Mouse (Mus musculus) embryonic fibroblast, embryonic 13.5 days (primary cell): ENCODE data around the gene Aar2. TPM values are rescaled to one million over a fixed set of nuclear protein-coding genes. Genes with fewer than 3 reads are reported as not detected.

Experiments used
- H3K27ac ChIP-seq: 2 replicates; pipeline ENCODE4 v1.5.1; 2012; ENCODE audit warnings: low read length, control low read depth, inconsistent platforms; ENCODE audit not compliant: insufficient read depth
- H3K4me1 ChIP-seq: 2 replicates; pipeline ENCODE4 v1.6.1; 2011; ENCODE audit warnings: low read length; ENCODE audit not compliant: control insufficient read depth, insufficient read depth
- H3K4me3 ChIP-seq: 2 replicates; pipeline ENCODE4 v1.5.1; 2011; ENCODE audit warnings: mild to moderate bottlenecking, control low read depth, low read length; ENCODE audit not compliant: insufficient read depth
- CTCF ChIP-seq: IDR thresholded peaks from 2 replicates; pipeline ENCODE4 v1.5.1; 2011; ENCODE audit warnings: mild to moderate bottlenecking, control low read depth, low read length, moderate library complexity, borderline replicate concordance; ENCODE audit not compliant: insufficient read depth
- POLR2A ChIP-seq: IDR thresholded peaks from 2 replicates; pipeline ENCODE4 v1.6.1; 2011; ENCODE audit warnings: low read depth, mild to moderate bottlenecking, control low read depth, low read length, moderate library complexity
- polyA plus RNA-seq: library from polyadenylated mRNA; stranded (reverse); fragments of >200 nt; gene quantifications from 2 replicates; pipeline ENCODE4 v1.2.4, GENCODE M21; 2011; ENCODE audit warnings: low read depth; ENCODE audit not compliant: missing spikeins, insufficient read length

Gene Aar2
- polyA plus RNA-seq, 1 experiment = 14.1 TPM

DNA sequence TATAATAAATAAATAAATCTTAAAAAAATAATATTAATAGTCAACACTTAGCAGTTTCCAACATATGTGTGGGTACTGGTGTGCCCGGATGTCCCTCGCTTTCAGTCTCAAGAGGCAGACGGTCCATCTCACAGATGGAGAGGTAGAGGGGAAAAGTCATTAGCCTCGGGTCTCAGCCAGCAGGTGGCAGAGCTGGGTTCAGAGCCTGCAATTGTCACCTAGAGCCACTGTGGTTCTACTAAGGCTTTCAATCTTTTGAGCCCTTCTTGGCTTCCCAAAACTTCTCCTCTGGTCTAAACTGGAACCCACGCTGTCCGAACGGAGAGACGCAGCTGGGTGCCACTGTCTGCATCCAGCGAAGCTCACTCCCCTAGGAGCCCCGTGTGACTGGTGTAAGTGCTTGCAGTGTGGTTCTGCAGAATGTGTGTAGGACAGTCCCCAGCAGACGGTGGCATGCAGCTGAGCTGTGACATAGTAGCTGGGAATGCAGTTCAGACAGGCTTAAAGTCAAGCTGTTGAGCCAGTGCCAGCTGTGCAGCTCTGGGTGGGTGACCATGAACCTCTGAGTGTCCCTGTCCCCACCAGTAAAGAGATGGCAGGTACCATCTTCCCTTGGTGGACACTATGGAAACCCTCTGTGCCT is 36.9 kb downstream of the Aar2 start:
- TF ChIP-seq POLR2A (no peak), CTCF (no peak)
- no peak overlapping the region for H3K4me3 ChIP-seq

DNA sequence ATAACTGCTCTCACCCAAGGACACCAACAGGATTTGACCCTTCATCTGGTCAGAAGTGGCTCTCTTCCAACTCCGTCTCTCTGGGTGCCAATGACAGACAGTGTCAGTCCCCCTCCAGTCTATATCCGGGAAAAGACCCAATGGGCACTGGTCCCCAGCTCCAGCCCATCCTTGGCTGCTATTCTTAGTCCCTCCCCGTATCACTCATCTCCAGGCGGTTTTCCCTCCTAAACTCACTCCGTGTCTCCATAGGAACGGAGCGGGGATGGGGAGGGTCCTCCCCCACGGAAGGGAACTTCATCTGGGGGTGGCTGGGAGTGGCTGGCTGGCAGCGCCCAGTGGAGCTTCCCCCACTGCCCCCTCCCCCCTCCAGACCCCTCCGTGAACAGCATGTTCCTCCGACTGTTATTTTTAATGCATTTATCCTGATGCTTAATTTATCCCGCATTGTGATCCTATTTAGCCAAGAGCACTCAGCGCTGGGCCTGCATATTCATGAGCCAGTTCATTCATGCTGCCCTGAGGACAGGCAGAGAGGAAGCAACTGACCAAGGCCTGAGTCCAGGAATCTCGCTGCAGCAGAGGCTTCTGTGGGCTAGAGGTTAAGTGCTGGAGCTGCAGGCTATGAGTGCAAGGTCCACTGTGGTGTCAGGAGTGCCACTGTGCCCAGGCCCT is 37.5 kb downstream of the Aar2 start:
- TF ChIP-seq CTCF (no peak), POLR2A (no peak)
- Histone ChIP-seq H3K4me1 (no peaks in the 10 kb centered on the region), H3K4me3 (no peak overlapping the region), H3K27ac (no peak overlapping the region)

More for the DNA sequence above, 36.9 kb downstream of the Aar2 start:
- H3K4me1 ChIP-seq = no peaks in the 10 kb centered on the region
- no peak overlapping the region for H3K27ac ChIP-seq

DNA sequence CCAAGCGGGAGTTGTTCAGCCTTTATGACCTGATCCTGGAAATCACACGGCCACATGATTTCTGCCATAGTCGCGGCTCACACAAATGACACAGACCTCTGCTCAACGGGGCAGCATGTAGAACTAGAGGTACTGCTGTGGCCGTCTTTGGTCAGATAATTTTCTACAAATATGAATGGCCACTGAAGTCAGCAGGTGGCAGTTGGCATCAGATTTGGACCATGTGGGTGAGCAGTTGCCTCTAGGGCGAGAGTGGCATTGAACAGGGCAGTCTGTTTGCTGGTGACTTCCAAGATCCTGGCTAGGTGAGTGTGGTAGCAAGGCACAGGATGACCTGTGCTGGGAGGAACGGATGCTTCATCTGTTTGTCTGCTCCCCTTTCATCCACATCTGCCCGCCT is 42.1 kb downstream of the Aar2 start:
- H3K4me1 ChIP-seq = no peaks in the 10 kb centered on the region

DNA sequence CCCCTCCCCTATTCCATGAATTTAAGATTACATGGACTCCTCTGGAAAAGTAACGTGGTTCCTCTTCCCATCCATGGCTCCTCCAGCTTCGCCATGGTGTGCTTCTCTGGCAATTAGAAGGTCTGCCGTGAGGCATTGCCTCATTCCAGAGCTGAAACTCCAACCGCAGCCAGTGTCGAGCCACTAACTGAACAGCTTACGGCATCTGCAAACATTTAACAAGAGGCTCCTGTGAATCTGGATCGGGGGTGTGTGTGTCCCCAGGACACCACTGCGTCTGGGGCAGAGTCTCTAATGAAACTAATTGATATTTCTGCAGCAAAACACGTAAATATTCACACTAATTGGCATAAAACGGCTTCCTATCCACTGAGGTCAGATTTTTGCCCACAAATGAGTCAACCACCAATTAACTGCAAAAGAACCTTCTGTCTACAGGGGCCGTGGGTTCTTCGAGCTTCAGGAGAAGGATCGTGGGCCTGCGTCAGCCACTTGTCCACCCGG is 47.7 kb downstream of the Aar2 start:
- TF ChIP-seq POLR2A = no peak
- no peak for TF ChIP-seq CTCF
- Histone ChIP-seq H3K4me1 (no peaks in the 10 kb centered on the region), H3K4me3 (no peak overlapping the region), H3K27ac (no peak overlapping the region)

More for the DNA sequence above, 42.1 kb downstream of the Aar2 start:
- Histone ChIP-seq H3K4me3 (no peak overlapping the region), H3K27ac (no peak overlapping the region)
- TF ChIP-seq CTCF (no peak), POLR2A (no peak)

DNA sequence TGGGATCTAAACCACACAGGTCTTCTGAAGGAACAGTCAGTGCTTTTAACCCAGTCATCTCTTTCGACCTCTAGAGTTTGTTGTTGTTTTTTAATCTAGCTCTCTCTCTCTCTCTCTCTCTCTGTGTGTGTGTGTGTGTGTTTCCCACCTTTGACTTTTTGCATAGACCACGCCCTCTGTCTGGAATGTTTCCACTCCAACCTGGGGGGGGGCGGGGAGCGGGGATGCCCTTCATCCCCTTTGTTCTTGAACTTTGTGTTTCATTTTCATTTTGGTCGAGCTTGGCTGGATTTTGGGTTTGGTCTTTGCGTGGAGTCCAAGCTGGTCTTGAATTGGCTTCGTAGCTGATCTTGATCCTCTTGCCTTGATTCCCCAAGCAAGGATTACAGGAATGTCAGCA is 55.2 kb downstream of the Aar2 start:
- no peaks in the 10 kb centered on the region for H3K4me1 ChIP-seq
- H3K27ac ChIP-seq = no peak overlapping the region
- no peak for TF ChIP-seq POLR2A
- TF ChIP-seq CTCF = no peak
- no peak overlapping the region for H3K4me3 ChIP-seq

DNA sequence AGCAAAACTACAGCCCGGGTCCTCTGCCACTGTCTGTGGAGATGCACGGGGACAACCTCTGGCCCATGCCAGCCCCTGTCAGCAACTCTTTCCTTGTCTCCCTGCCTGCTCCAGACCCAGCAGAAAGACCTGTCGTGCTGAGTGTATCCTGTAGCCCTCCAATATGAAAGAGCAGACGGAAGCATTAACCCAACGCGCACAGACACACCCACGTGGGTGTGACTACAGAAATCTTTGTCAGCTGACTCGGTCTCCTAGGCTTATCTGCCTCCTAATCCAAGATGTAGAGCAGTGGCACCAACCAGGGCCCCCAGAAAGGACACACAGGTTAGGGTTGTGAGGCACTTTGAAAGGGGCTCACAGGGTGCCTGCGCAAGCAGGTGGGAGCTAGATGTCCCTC is 56.3 kb downstream of the Aar2 start:
- no peak overlapping the region for H3K4me3 ChIP-seq
- TF ChIP-seq POLR2A = no peak
- no peak for TF ChIP-seq CTCF

DNA sequence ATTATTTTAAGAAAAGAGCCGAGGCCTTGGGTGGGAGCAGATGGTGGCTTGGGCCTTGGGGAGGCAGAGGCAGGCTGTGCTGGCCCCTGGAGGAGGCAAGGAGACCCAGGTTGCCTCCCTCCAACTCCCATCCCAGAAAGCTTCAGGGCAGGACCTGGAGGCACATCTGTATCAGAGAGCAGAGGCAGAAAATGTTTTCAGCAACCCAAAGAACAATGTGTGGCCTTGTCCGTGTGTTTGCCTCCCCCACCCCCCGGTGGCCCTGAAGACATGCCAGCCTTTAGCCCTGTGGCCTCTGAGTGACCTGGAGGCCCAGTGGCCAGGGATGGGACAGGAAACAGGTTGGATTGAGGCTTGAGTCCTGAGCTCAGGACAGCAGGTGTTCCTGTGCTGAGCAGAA is 57.8 kb downstream of the Aar2 start:
- Histone ChIP-seq H3K27ac (no peak overlapping the region), H3K4me1 (no peaks in the 10 kb centered on the region), H3K4me3 (no peak overlapping the region)
- TF ChIP-seq CTCF (no peak), POLR2A (no peak)

More for the DNA sequence above, 56.3 kb downstream of the Aar2 start:
- no peak overlapping the region for H3K27ac ChIP-seq
- H3K4me1 ChIP-seq = no peaks in the 10 kb centered on the region

DNA sequence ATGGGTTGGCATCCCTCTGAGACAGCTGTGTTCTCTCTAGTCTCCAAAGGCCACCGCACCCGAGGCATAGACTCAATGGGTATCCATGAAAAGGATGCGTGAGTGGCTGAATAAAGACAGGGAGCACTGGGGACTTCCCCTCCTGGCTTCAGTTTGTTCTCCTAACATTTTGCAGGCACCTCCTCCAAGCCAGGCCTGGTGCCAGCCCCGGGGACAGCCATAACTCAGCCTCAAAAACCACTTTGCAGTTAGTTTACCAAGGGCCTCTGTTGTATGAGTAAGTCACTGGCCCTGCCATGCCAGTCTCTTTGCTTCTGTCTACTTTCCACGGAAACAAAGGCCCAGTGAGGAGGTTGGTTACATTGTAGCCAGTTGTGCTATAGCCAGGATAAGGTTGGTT is 58.6 kb downstream of the Aar2 start:
- Histone ChIP-seq H3K27ac (no peak overlapping the region), H3K4me3 (no peak overlapping the region), H3K4me1 (no peaks in the 10 kb centered on the region)
- TF ChIP-seq CTCF (no peak), POLR2A (no peak)

DNA sequence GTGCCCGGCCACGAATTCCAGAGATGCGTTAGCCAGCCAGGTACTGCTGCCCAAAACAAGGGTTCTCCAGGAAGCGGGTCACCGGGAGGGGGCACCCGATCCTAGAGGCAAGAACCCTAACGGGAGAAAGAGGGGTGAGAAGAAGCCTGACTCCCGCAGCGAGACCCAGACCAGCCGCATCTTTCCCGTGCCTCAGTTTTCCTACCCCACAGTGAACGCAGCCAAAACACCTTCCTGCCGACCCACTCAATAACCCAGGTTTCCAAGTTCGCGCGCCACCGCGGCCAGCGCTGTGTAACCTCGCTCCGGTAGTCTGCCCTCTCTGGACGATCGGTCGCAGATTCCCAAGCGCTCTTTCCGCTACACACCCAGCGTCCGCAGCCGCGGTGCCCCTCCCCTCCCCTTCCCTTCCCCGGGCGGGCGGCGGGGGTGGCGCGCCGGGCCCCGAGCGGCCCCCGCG is 65.7 kb downstream of the Aar2 start:
- Histone ChIP-seq H3K27ac (no peak overlapping the region), H3K4me1 (no peaks in the 10 kb centered on the region), H3K4me3 (peak overlapping the region; percentile 35)
- TF ChIP-seq POLR2A (no peak), CTCF (peak; percentile 28; the same call in 1 of the 2 replicates)

DNA sequence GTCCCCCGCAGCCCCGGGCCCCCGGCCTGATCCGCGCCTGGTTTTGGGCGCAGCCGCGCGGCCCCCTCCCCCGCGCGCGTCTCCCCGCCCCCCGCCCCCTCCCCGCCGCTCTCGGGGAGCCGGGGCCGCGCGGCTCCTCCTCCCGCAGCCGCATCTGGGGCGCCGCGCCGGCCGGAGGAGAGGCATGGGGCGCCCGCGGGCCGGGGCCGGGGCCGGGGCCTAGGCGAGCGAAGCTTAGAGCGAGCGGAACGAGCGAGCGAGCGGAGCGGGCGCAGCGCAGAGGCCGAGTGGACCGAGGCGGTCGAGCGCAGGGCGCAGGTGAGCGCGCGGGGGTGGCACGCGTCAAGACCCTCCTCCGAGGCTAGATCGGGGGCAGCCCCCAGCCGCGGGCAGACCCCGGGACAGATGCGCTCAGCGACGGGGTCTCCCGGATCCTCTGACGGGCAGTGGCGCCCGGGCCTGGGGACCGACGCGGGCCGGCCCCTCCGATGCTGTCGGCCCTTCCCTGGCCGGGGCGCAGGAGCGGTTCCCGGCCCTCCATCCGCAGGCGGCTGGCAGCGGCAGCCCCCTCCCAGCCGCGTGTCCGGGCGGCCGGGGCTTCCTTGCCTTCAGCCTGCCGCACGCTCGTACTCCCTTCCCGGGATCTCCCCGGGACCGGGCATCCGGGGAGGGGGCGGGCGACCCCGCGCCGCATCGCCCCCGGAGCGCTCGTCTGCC is 66.3 kb downstream of the Aar2 start, which contains the start of gene Dlgap4:
Gene Dlgap4, plus strand, starts transcription at position 165 of the 717 bp plus-strand sequence.
- no peak within 1 kb of the TSS for H3K27ac ChIP-seq
- H3K4me3 ChIP-seq = peak within 1 kb of the TSS; percentile 35
- TF ChIP-seq CTCF (no peak), POLR2A (no peak)
- no peaks in the 10 kb centered on the region for H3K4me1 ChIP-seq

DNA sequence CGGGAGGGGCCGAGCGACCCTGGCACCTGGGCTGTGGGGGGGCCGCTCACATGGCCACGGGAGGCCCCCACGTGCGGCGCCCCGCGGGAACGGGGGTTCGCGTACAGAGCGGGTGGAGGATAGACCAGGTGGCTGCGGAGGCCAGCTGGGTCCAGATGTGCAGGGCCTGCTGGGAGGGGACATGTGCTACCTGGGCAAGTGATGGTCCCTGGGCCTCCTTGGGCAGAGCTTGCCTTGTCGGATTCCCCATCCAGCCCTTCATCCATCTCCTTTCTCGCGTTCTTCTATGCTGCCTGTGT is 66.8 kb downstream of the Aar2 start:
- Histone ChIP-seq H3K4me1 (no peaks in the 10 kb centered on the region), H3K27ac (no peak overlapping the region), H3K4me3 (no peak overlapping the region)
- TF ChIP-seq POLR2A = no peak
